Mouse (Mus musculus) megakaryocyte, embryonic 14.5 days (primary cell): ENCODE data around the gene Klhl25.

Experiments used
- FLI1 ChIP-seq: IDR thresholded peaks from 2 replicates; pipeline ENCODE4 v1.6.1; 2012; ENCODE audit warnings: low read length, inconsistent platforms, mixed read lengths
- GATA1 ChIP-seq: IDR thresholded peaks from 3 replicates; pipeline ENCODE4 v1.6.1; 2012; ENCODE audit warnings: mixed read lengths, low read length, inconsistent platforms, borderline replicate concordance

GRCm38 (mm10) chr7:75801621-75802358, 46.3 kb upstream of the Klhl25 start:
- no peak for TF ChIP-seq GATA1
- no peak for TF ChIP-seq FLI1
